Mouse (Mus musculus) cerebellum, adult 11 months (tissue): ENCODE measurements around the gene Mindy2.

Source experiments
- DNase-seq: peaks from one replicate; pipeline ENCODE4 v3.0.0; 2022

The Mindy2 gene

GRCm38 (mm10) chr9:70666811-70667210, 9.8 kb upstream of the Mindy2 start:
- no peak for DNase-seq

GRCm38 (mm10) chr9:70665372-70666145, 8.6 kb upstream of the Mindy2 start:
- peak; percentile 93 for DNase-seq

- DNase-seq = no peak
These were observed 7.9 kb upstream of the Mindy2 start for GRCm38 (mm10) chr9:70664847-70665246.

- no peak for DNase-seq
These were observed 1.3 kb upstream of the Mindy2 start for GRCm38 (mm10) chr9:70658266-70658665.

GRCm38 (mm10) chr9:70656130-70657007, 605 bp downstream of the Mindy2 start, which contains the start of gene Gm10642:
TSS of gene Gm10642 (plus strand) at chr9:70656251.
- peak; percentile 65 for DNase-seq

- no peak for DNase-seq
These were observed 1.2 kb downstream of the Mindy2 start for GRCm38 (mm10) chr9:70655764-70656129.

GRCm38 (mm10) chr9:70654496-70654895, 2.5 kb downstream of the Mindy2 start:
- peak; percentile 43 for DNase-seq

- no peak for DNase-seq
These were observed 3.1 kb downstream of the Mindy2 start for GRCm38 (mm10) chr9:70653875-70654274.

- no peak for DNase-seq
These were observed 4.8 kb downstream of the Mindy2 start for GRCm38 (mm10) chr9:70652221-70652620.

- no peak for DNase-seq
These were observed 6.0 kb downstream of the Mindy2 start for GRCm38 (mm10) chr9:70650994-70651393.

GRCm38 (mm10) chr9:70650260-70650659, 6.7 kb downstream of the Mindy2 start:
- DNase-seq = no peak

- no peak for DNase-seq
These were observed 20.2 kb downstream of the Mindy2 start for GRCm38 (mm10) chr9:70636748-70637147.

- DNase-seq = no peak
These were observed 25.3 kb downstream of the Mindy2 start for GRCm38 (mm10) chr9:70631665-70632064.

- DNase-seq = peak; percentile 49
These were observed 27.3 kb downstream of the Mindy2 start for GRCm38 (mm10) chr9:70629711-70630110.

GRCm38 (mm10) chr9:70611026-70611673, 45.8 kb downstream of the Mindy2 start:
- no peak for DNase-seq

GRCm38 (mm10) chr9:70602186-70602845, 54.7 kb downstream of the Mindy2 start:
- peak; percentile 32 for DNase-seq

GRCm38 (mm10) chr9:70598271-70598670, 58.7 kb downstream of the Mindy2 start:
- DNase-seq = no peak

- no peak for DNase-seq
These were observed 65.5 kb downstream of the Mindy2 start for GRCm38 (mm10) chr9:70591486-70591885.

- no peak for DNase-seq
These were observed 66.2 kb downstream of the Mindy2 start for GRCm38 (mm10) chr9:70590775-70591174.

- no peak for DNase-seq
These were observed 69.8 kb downstream of the Mindy2 start for GRCm38 (mm10) chr9:70587171-70587570.

GRCm38 (mm10) chr9:70585172-70585571, 71.8 kb downstream of the Mindy2 start:
- no peak for DNase-seq

- no peak for DNase-seq
These were observed 72.3 kb downstream of the Mindy2 start for GRCm38 (mm10) chr9:70584641-70585040.

- no peak for DNase-seq
These were observed 76.0 kb downstream of the Mindy2 start for GRCm38 (mm10) chr9:70580956-70581355.
